Mouse (Mus musculus) thymus, postnatal 4 days (tissue): ENCODE data around the gene Chrm4.
A peak's percentile ranks its signal among the peaks of the same experiment; 100 is the strongest.

Experiments
- DNase-seq: peaks from one replicate; pipeline ENCODE4 v3.0.0; 2021

The Chrm4 gene

DNA sequence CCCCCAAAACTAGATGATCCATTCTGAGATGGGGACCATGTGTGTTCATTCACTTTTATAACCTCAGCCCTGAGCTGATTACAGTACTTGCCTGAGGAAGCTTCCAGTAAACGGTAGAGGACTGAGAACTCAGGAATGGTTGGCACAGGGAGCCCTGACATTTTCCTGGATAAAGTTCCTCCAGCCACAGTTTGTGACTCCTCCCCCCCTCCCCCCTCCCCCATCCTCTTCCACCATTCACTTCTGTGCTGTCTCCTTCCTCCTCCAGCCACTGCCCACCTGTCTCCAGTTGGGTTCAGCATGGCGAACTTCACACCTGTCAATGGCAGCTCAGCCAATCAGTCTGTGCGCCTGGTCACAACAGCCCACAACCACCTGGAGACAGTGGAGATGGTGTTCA is at the start of gene Chrm4:
TSS of gene Chrm4 (plus strand) at position 301 of the 400 bp plus-strand sequence.
- no peak for DNase-seq

DNA sequence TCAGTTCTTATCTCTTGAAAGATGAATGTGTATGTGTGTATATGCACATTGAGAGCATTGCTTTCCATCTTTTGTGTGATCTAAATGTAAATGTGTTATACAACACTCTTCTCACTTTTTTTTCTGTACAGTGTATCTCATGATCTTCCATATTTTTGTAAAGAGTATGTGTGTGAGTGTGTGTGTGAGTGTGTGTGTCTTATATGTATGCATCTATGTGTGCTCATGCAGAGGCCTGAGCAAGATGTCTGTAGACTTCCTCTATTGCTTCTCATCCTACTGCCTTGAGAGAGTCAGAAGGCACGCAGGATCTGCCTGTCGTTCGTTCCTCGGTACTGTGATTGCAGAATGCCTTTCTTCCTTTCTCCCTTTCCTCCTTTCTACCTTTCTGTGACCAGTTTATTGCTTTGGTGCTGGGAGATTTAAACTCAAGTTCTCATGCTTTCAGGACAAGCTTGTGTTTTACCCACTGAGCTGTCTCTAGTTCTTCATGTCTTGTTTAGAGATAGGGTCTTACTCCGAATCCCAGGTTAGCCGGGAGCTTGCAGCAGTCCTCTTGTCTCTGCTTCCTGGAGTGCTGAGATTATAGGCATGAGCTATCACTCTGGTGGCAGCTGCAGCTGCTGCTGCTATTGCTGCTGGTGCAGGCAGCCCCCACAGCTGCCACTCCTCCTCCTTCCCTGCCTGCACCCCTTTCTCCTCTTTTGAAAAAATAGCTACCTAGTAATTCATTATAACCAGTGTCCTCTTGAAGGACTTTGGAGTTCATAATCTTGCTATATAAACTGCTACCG is 48.5 kb upstream of the Chrm4 start:
- DNase-seq = no peak

DNA sequence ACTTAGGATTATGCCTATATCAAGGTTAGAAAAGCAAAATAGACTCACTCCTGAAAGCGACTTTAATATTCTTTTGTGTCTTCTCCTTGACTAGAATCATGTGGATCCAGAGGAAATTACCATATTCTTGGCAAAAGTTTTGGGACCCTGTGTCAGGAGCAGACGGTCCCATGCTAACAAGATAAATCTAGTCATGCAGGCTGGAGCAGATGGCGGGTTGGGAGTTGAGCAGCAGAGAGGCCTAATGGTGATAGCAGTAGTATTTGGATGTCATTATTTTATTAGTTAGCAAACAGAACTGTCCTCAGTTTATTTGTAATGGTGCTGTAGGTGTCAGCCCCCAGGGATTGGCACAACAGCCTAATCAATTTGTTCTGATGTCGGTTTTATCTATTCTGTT is 43.1 kb upstream of the Chrm4 start:
- DNase-seq = no peak

DNA sequence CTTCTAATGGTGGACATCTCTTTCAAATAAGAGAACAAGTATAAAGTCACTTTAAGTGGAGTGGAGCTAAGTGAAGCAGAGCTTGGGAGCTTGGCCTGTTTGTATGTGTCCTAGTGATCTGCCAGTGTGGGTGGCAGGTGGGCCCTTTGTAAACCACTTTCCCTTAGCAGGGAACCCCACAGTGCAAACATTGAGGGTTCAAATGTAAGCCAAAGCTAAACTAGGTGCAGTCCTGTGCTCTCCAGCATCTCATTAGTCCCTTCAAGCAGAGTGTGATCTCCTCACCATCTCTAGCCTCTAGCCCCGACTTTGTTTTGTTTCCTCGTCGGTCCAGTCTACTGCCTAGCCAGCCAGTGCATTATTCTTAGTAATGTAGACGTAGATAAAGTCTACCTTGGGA is 42.4 kb upstream of the Chrm4 start:
- no peak for DNase-seq

DNA sequence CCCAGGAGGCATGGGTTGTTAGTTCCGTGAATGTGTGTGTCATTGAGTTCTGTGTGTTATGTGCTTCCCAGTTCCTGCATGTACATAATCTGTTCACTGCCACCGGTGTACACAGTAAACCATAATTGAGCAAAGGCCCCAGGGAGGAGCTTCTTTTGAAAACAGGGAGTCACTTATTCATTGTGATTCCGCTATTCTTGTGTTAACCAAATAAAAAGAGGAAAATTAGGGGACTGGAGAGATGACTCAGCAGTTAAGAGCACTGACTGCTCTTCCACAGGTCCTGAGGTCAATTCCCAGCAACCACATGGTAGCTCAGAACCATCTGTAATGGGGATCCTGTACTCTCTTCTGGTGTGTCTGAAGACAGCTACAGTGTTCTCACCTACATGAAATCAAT is 32.3 kb upstream of the Chrm4 start:
- DNase-seq = no peak

DNA sequence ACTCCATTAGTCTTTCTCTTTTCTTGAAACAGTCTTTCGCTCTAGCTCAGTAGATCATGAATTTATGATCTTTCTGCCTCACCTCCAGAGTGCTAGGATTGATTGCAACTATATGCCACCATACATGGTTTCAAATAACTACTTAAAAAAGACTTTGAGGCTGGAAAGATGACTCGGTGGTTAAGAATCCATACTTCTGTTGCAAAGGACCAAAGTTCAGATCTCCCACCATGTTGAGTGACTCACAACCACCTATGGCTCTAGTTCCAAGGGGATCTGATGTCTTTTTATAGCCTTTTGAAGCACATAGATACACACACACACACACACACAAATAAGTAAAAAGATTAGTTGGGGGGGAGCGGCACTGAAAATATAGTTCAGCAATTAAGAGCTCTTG is 31.6 kb upstream of the Chrm4 start:
- no peak for DNase-seq

DNA sequence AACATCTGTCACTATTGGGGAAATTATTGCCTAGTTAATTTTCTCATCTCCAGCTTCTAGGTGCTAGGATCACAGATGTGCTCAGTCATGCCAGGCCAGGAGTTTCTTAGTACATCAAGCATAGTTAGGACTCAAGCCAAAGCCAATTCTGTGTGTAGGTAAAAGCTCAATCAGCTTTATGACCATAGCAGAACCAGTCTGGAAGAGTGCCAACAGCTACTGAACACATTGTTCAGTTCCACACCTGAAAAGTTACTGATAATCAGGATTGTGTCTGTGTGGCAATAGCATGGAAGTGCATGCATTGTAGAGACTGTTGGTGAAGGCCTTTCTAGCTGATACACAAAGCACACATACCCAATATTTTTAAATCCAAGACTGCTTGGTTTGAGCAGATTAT is 29.1 kb upstream of the Chrm4 start:
- DNase-seq = no peak

DNA sequence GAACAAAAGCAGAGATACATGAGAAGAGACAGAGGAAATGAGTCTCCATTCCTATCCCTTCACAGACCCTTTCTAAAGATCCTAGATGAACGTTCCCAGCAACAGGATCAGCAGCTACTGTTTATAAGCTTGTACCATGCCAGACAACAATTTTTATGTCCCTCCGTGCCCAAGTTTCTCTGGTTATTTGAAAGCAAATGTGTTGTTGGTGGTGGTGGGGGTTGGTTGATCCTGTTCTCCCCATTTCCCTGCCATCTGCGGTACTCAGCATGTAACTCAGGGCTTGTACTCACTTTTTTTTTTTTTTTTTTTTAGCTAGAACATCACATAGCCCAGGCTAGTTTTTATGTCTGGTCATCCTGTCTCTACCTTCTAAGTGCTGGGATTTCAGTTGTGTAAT is 27.9 kb upstream of the Chrm4 start:
- DNase-seq = no peak

DNA sequence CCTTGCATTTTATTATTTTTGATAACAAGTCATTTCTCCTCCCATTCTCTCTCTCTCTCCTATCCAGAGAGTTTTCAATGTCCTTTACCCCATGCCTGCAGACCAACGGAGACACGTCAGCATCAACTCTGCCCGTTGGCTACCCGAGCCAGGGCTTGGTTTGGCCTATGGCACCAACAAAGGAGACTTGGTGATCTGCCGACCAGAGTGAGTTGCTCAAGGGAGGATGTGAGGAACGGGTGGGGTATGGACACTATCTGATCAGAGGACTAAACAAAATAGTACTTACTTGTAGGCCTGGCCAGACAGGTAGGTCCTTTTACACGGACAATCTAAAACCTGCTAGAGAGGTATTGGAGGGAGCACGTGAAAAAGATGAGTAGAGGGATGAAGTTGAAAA is 26.6 kb upstream of the Chrm4 start:
- no peak for DNase-seq

DNA sequence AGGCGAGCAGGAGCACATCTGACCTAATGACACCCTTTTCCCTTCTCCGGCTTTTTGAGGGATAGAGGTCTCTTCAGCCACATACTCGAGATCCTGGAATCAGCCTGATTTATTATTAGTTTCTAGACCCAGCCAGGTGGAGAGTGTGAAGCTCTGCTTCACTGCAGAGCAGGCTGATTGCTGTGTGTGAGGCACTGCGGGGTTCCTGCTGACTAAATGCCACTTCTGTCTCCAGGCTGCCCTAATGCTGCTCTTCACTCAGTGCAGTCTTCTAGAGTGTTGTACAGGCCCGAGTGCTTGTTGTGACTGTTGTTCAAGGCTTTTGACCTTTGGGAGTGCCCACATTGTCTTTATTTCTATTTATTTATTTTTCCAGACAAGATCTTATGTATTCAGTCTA is 24.7 kb upstream of the Chrm4 start:
- DNase-seq = no peak

DNA sequence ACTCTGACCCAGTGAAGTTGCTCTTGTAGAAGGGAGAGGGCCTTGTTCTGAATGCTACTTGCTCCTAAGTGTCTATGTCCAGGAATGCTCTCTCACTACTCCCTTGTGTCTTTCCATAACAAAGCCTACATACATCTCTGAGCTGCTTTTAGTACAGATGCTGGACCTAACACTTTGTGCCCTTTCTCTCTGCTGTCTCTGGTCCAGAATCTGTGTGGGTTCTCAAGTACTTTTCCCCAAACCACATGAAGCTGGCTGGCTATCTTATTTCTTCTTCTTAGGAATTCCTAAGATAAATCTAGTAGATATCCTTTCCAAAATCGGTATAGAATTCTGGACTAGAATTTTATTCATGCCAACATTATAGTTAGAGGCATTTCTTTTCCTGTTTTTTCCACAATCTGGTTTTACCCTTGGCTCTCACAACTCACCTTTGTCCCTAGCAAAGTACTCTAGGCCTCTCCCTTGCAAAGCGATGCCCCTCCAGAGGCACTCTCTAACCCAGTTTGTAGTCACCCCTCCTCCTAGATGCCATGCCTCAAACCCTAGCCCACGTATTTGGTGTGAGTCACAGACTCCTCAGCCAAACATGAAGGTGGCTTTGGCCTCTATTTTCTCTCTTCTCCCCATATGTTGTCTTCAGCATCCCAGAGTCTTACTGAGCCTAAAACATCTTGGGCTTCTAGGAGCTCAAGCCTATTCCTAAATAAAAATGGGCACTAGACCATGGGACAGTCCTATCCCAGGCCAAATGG is 23.7 kb upstream of the Chrm4 start:
- no peak for DNase-seq

DNA sequence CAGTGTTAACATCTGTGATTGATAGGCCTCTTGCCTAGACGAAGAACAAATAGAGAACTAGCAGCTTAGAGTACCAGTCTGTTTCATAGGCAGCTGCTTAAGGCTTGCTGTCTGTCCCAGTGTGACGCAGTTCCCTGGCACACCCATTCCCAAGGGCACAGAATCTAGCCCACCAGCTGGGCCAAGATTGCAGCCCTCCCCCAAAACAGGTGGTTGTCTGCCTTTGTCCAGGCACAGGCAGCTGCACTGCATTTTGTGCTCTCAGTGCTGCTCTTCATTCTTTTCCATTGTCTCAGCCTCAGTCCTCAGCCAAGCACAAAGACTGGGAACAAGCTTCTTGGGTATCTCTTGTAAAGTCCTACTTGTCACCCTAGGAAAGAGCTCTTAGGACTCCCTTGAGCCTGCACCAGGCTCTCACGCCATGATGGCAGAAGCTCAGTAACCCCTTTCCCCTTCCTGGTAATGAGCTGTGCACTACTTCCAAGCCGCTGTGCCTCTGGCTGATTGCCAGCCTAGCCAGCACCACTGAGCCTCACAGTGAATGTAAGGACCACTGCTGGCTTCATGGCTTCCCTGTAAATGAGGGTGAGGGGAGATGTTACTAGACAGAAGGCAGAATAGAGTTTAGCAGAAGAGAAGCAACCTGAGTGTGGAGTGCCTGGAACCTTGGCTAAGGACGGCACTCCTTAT is 22.3 kb upstream of the Chrm4 start:
- DNase-seq = no peak

DNA sequence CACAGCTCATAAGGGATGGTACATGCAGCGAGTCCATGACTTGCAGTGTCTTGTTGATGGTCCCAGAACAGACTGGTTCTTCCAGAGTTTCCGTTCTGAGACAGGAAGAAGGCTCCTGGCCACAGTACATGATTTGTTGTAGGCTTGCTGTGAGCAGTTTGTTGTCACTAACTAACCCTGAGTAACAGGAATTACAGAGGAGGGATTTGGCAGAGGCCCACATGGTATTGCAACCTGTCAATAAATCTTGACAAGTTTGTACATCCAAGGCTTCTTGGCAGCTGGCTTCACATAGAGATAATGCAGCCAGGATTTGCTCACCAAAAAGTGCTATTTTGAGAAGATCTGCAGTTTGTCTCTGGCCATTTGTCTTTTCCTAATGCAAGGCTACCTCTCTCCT is 20.9 kb upstream of the Chrm4 start:
- no peak for DNase-seq

DNA sequence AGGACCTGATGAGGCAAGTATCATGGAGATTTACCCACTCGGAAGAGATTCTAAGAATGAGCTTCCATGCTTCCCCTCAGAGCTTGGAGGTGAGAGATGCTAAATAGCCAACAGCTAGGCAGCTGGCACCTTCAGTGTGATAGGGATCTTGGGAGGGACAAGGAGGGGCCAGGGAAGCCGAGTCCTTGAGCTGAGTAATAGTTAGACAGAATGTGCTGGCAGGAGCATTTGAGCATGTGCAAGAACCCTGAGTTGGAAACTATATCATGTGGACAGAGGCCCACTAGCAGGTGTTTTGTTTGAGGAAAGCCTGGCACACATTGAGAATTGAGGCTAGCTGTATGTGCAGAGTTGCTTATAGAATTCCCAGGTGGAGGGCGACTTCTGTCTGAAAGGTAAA is 14.4 kb upstream of the Chrm4 start:
- DNase-seq = no peak

DNA sequence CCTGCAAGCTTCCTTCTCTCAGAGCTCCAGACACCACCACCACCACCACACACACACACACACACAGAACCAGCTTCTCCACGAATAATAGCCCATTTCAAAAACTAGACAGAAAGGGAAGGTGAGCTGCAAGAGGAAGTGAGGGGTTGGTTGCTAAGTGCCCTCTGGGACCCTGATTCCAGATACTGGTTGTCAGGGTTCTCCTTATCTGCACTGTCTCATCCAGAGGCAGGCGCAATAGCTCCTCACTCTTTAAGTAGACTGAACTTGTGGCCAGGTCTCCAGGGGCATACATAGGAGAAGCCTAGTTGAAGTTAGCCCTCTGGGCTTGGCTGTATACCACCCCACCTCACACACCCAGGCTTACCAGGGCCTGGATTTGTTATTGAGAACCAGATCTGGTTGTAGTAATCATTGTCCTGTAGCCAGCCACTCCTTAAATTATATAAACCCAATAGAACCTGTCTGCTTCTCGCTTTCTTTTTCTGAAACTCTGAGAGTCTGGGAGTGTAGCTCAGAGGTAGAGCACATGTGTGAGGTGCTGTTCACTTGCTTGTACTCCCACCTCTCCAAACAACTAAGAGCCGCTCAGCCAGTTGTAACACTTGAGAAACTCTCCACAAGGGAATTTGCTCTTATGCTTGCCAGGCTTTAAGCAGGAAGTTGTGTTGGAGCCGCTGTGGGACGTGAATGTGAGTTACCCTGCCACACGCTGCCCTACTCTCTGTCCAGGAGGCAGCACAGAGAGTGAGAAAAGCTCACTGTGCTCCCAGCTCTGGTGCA is 13.5 kb upstream of the Chrm4 start:
- no peak for DNase-seq

DNA sequence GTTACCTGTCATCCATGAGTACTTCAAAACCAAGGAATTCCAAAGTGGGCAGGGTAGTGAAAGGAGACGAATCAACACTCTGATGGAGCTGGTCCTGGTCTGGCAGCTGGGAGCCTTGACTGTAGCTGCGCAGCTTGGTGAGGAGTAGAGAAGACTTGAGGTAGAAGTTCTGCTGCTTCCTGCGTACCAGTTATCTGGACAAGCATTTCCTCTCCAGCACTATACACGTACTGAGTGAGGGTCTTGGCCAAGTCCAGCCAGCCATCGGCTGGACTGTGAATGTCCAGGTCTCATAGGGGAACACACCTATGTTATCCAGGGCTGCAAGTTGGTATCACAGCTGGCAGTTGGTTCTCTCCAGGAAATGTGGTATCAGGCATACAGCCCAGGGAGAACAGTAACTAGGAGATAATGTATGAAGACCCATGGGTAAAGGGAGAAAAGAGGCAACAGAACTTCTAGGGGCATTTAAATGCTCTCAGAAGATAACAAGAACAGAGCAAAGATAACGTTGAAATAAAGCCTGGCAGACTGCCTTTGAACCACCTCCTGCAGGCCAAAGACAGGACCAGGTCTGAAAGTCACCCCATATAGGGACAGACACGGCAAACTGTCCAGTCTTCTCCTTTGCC is 10.6 kb upstream of the Chrm4 start:
- DNase-seq = no peak

DNA sequence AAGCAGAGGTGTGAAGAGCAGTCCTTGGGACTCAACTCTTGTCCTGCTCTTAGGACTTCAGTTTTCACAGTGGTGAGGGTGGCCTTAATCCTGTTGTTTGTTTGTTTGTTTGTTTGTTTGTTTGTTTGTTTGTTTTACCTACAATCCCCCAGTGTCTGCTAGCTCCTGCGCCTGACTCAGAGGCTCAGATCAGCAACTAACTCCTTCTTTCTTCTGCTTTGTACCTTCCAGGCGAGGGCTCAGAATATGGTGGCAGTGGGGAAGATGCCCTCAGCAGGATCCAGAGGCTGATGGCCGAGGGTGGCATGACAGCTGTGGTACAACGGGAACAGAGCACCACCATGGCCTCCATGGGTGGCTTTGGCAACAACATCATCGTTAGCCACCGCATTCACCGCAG is 10.0 kb upstream of the Chrm4 start:
- no peak for DNase-seq

DNA sequence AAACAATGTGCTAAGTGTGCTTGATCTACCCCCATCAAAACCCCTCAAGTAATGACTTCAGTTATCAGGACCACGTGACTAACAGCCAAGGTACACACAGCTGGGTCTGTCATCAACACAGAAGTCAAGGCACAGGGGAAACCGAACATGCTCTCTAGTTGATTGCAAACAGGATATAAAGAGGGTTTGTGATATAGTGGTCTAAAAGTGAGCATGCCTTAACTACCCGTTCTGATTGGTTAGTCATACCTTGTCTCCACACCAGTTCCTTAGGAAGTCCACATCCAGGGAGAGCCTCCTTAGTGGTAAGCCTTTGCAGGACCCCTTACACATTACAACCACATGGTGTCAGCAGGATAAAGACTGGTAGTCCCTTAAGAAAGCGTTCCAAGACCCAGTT is 6.9 kb upstream of the Chrm4 start:
- no peak for DNase-seq

DNA sequence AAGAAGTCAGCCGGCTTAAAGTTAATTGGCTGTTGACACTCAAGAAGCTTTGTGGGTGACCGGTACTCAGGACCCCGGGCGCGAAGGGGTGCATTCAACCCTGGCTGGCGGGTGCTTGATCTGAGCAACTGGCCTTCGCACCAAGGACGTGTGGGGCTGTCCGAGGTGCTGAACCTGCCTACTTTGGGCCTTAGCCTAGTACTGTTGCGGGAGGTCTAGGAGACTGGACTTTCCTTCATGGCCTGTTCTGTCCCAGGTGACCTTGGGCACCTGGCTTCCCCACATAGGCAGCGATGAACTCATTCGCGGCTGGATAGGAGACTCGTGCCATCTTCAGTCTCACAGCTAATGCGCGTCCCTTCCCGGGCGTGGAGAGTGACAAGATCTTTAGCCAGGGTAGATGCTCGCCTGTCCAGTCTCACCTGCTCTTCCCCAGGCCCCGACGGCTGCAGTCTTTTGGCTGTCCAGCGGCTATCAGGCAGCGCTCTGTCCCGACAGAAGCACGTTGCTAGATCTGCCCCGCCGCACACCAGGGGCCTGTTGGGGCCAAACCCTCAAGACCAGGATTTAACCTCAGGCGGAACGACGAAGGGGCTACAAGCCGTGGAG is 5.8 kb upstream of the Chrm4 start:
- DNase-seq = peak; percentile 82

DNA sequence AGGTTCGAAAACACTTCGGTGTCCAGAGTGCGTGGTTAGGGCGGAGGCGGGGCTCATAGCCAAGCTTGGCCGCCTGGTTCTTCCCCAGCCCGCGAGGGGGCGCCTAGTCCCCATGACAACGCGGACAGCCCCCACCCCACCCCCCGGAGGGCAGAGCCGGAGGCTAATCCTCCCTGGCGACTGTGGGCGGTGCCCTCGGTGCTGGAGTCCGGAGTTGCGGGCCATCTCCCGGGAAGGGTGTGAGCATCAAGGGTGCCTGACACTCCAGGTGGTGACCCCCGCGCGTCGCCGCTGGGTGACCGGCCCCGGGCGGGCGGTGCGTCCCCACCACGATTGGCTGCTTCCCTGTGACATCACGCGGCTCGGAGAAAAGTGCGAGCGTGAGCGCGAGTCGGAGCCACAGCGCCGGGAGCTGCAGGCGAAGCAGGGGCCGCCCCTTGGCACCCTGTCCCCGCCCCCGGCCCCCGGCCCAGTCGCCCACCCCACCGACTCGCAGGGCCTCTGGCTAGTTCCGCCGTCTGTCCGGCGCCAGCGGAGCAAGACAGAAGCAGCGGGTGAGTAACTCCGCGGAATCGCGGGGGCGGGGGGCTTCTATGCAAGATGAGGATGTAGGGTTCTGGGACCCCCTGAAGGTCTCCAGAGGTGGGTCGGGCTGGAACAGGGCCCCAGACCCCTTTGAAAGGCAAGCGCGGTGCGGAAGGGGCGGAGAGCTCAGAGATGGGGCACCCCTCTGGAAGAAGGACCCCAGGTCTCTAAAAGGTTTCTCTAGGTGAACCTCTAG is 5.1 kb upstream of the Chrm4 start:
- DNase-seq = peak; percentile 84
